Mouse (Mus musculus): ENCODE data around the gene Suclg2.
A peak's percentile ranks its signal among the peaks of the same experiment; 100 is the strongest.

Gene Suclg2

GRCm38 (mm10) chr6:95718031-95718968, at the start of gene Suclg2:
TSS of gene Suclg2 (minus strand) at chr6:95718800.
- peak; percentile 86 for DNase-seq (ENCODE audit: low spot score)

- no peak for DNase-seq (ENCODE audit: low spot score)
Measured at GRCm38 (mm10) chr6:95766566-95766965, 48.0 kb upstream of the Suclg2 start.

- no peak for DNase-seq (ENCODE audit: low spot score)
Measured at GRCm38 (mm10) chr6:95759558-95760172, 41.1 kb upstream of the Suclg2 start.

- DNase-seq (ENCODE audit: low spot score) = peak; percentile 7
Measured at GRCm38 (mm10) chr6:95742378-95742777, 23.8 kb upstream of the Suclg2 start.

- DNase-seq (ENCODE audit: low spot score) = no peak
Measured at GRCm38 (mm10) chr6:95731570-95732367, 13.2 kb upstream of the Suclg2 start.

GRCm38 (mm10) chr6:95729399-95729798, 10.8 kb upstream of the Suclg2 start:
- DNase-seq (ENCODE audit: low spot score) = no peak

GRCm38 (mm10) chr6:95725281-95725680, 6.7 kb upstream of the Suclg2 start:
- DNase-seq (ENCODE audit: low spot score) = no peak

GRCm38 (mm10) chr6:95723361-95723760, 4.8 kb upstream of the Suclg2 start:
- DNase-seq (ENCODE audit: low spot score) = no peak

- no peak for DNase-seq (ENCODE audit: low spot score)
Measured at GRCm38 (mm10) chr6:95719791-95720190, 1.2 kb upstream of the Suclg2 start.

GRCm38 (mm10) chr6:95718969-95719333, 351 bp upstream of the Suclg2 start:
- DNase-seq (ENCODE audit: low spot score) = no peak

GRCm38 (mm10) chr6:95717071-95717470, 1.5 kb downstream of the Suclg2 start:
- no peak for DNase-seq (ENCODE audit: low spot score)

- no peak for DNase-seq (ENCODE audit: low spot score)
Measured at GRCm38 (mm10) chr6:95716476-95716875, 2.1 kb downstream of the Suclg2 start.

GRCm38 (mm10) chr6:95713245-95713644, 5.4 kb downstream of the Suclg2 start:
- peak; percentile 24 for DNase-seq (ENCODE audit: low spot score)

- DNase-seq (ENCODE audit: low spot score) = no peak
Measured at GRCm38 (mm10) chr6:95712081-95712480, 6.5 kb downstream of the Suclg2 start.

GRCm38 (mm10) chr6:95711671-95712070, 6.9 kb downstream of the Suclg2 start:
- no peak for DNase-seq (ENCODE audit: low spot score)

GRCm38 (mm10) chr6:95710886-95711285, 7.7 kb downstream of the Suclg2 start:
- DNase-seq (ENCODE audit: low spot score) = no peak

- DNase-seq (ENCODE audit: low spot score) = no peak
Measured at GRCm38 (mm10) chr6:95709531-95709930, 9.1 kb downstream of the Suclg2 start.

GRCm38 (mm10) chr6:95709106-95709505, 9.5 kb downstream of the Suclg2 start:
- no peak for DNase-seq (ENCODE audit: low spot score)

- no peak for DNase-seq (ENCODE audit: low spot score)
Measured at GRCm38 (mm10) chr6:95704626-95705025, 14.0 kb downstream of the Suclg2 start.

GRCm38 (mm10) chr6:95702200-95702599, 16.4 kb downstream of the Suclg2 start:
- no peak for DNase-seq (ENCODE audit: low spot score)

GRCm38 (mm10) chr6:95701786-95702185, 16.8 kb downstream of the Suclg2 start:
- DNase-seq (ENCODE audit: low spot score) = no peak

GRCm38 (mm10) chr6:95700981-95701610, 17.5 kb downstream of the Suclg2 start:
- no peak for DNase-seq (ENCODE audit: low spot score)

All from ovary, postnatal 36 days (tissue).